Mouse (Mus musculus): ENCODE data around the gene Ncf1. TPM values are rescaled to one million over a fixed set of nuclear protein-coding genes. Genes with fewer than 3 reads are reported as not detected.

Ncf1 gene
- polyA plus RNA-seq, 1 experiment from 2014 or later = 2.4 TPM

GRCm38 (mm10) chr5:134221708-134222150 is 7.7 kb downstream of the Ncf1 start:
- no peaks in the 10 kb centered on the region for H3K36me3 ChIP-seq (ENCODE audit: insufficient read depth, low read length)
- H3K4me2 ChIP-seq (ENCODE audit: low read length) = peak overlapping the region; percentile 71
- no peak for TF ChIP-seq CTCF (IDR thresholded peaks at IDR 0.05; ENCODE audit: low read depth)
- H3K9me3 ChIP-seq (replicated peaks; ENCODE audit: low read length) = no peaks in the 10 kb centered on the region
- DNase-seq (ENCODE audit: low spot score) (no peak), ATAC-seq (replicated peaks; ENCODE audit: low FRiP score, low read depth) (no peak)
- H3K4me1 ChIP-seq (replicated peaks; ENCODE audit: insufficient read depth, low read length) = peaks cover 3% of the 10 kb centered on the region; the same call in 1 of the 2 replicates
- peak overlapping the region; percentile 49; the same call in 1 of the 2 replicates for H3K9ac ChIP-seq (ENCODE audit: low read depth, low read length)
- no peaks in the 10 kb centered on the region for H3K27me3 ChIP-seq (ENCODE audit: insufficient read depth, low read length)
- H3K27ac ChIP-seq = no peak overlapping the region
- 2% methylated on average over 36 of the region's 36 CpGs for WGBS
- peak overlapping the region; percentile 24 for H3K4me3 ChIP-seq (replicated peaks; ENCODE audit: low read depth, low read length)

- Histone ChIP-seq H3K9ac (ENCODE audit: low read depth, low read length) (0 out of 2 replicates have a peak overlapping the region, but pooled peaks have one; percentile 49), H3K36me3 (ENCODE audit: insufficient read depth, low read length) (no peaks in the 10 kb centered on the region), H3K27me3 (ENCODE audit: insufficient read depth, low read length) (no peaks in the 10 kb centered on the region), H3K27ac (no peak overlapping the region), H3K4me1 (replicated peaks; ENCODE audit: insufficient read depth, low read length) (0 out of 2 replicates have a peak, but pooled peaks cover 3% of the 10 kb centered on the region), H3K4me3 (replicated peaks; ENCODE audit: low read depth, low read length) (peak overlapping the region; percentile 24), H3K9me3 (replicated peaks; ENCODE audit: low read length) (no peaks in the 10 kb centered on the region), H3K4me2 (ENCODE audit: low read length) (peak overlapping the region; percentile 71)
- no peak for TF ChIP-seq CTCF (IDR thresholded peaks at IDR 0.05; ENCODE audit: low read depth)
- ATAC-seq (replicated peaks; ENCODE audit: low FRiP score, low read depth) (no peak), DNase-seq (ENCODE audit: low spot score) (no peak)
- WGBS = 36% methylated on average over 4 of the region's 4 CpGs
These were observed 8.1 kb downstream of the Ncf1 start for GRCm38 (mm10) chr5:134221278-134221677.

DNA sequence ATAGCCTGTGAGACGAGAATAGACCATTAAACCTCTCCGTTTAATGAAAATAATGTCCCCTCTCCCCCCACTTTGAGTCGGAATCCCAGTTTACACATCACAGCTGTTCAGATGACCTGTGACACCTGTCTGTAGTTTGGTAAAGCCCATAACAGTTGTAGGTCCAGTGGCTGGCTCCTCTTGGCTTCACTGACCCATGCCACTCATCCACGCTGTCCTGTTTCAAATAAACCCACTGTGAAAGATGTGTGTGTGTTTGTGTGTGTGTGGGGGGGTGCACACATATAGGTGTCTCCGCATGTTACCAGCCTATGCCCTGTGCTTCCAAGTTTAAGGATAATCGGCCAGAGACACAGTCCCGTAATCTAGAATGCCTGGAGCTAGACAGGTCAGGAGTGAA is 11.5 kb downstream of the Ncf1 start:
- Histone ChIP-seq H3K9me3 (replicated peaks; ENCODE audit: low read length) (no peaks in the 10 kb centered on the region), H3K9ac (ENCODE audit: low read depth, low read length) (no peak overlapping the region), H3K4me3 (replicated peaks; ENCODE audit: low read depth, low read length) (no peak overlapping the region), H3K4me2 (ENCODE audit: low read length) (no peak overlapping the region), H3K36me3 (ENCODE audit: insufficient read depth, low read length) (no peaks in the 10 kb centered on the region), H3K27me3 (ENCODE audit: insufficient read depth, low read length) (no peaks in the 10 kb centered on the region), H3K4me1 (replicated peaks; ENCODE audit: insufficient read depth, low read length) (0 out of 2 replicates have a peak, but pooled peaks cover 3% of the 10 kb centered on the region), H3K27ac (no peak overlapping the region)
- no peak for TF ChIP-seq CTCF (IDR thresholded peaks at IDR 0.05; ENCODE audit: low read depth)
- 65% methylated on average over 7 of the region's 7 CpGs for WGBS
- ATAC-seq (replicated peaks; ENCODE audit: low FRiP score, low read depth) (no peak), DNase-seq (ENCODE audit: low spot score) (no peak)

GRCm38 (mm10) chr5:134214021-134214806 is 15.2 kb downstream of the Ncf1 start:
- H3K36me3 ChIP-seq (ENCODE audit: insufficient read depth, low read length) = no peaks in the 10 kb centered on the region
- H3K9me3 ChIP-seq (replicated peaks; ENCODE audit: low read length) = no peaks in the 10 kb centered on the region
- 56% methylated on average over 12 of the region's 12 CpGs for WGBS
- no peaks in the 10 kb centered on the region for H3K4me1 ChIP-seq (replicated peaks; ENCODE audit: insufficient read depth, low read length)
- no peak for ATAC-seq (replicated peaks; ENCODE audit: low FRiP score, low read depth)
- H3K27me3 ChIP-seq (ENCODE audit: insufficient read depth, low read length) = no peaks in the 10 kb centered on the region
- peak; percentile 39 for DNase-seq (ENCODE audit: low spot score)
- no peak overlapping the region for H3K4me3 ChIP-seq (replicated peaks; ENCODE audit: low read depth, low read length)
- TF ChIP-seq CTCF (IDR thresholded peaks at IDR 0.05; ENCODE audit: low read depth) = no peak
- H3K9ac ChIP-seq (ENCODE audit: low read depth, low read length) = no peak overlapping the region
- no peak overlapping the region for H3K27ac ChIP-seq
- H3K4me2 ChIP-seq (ENCODE audit: low read length) = no peak overlapping the region

GRCm38 (mm10) chr5:134209931-134210554 is 19.4 kb downstream of the Ncf1 start:
- 21% methylated on average over 11 of the region's 11 CpGs for WGBS
- Histone ChIP-seq H3K9me3 (replicated peaks; ENCODE audit: low read length) (no peaks in the 10 kb centered on the region), H3K4me1 (replicated peaks; ENCODE audit: insufficient read depth, low read length) (no peaks in the 10 kb centered on the region), H3K27me3 (ENCODE audit: insufficient read depth, low read length) (no peaks in the 10 kb centered on the region), H3K36me3 (ENCODE audit: insufficient read depth, low read length) (no peaks in the 10 kb centered on the region), H3K4me2 (ENCODE audit: low read length) (no peak overlapping the region), H3K9ac (ENCODE audit: low read depth, low read length) (no peak overlapping the region), H3K27ac (peak overlapping the region; percentile 8; the same call in 1 of the 2 replicates), H3K4me3 (replicated peaks; ENCODE audit: low read depth, low read length) (no peak overlapping the region)
- DNase-seq (ENCODE audit: low spot score) = peak; percentile 49
- peak; percentile 40; the same call in 1 of the 2 replicates for ATAC-seq (replicated peaks; ENCODE audit: low FRiP score, low read depth)
- no peak for TF ChIP-seq CTCF (IDR thresholded peaks at IDR 0.05; ENCODE audit: low read depth)

DNA sequence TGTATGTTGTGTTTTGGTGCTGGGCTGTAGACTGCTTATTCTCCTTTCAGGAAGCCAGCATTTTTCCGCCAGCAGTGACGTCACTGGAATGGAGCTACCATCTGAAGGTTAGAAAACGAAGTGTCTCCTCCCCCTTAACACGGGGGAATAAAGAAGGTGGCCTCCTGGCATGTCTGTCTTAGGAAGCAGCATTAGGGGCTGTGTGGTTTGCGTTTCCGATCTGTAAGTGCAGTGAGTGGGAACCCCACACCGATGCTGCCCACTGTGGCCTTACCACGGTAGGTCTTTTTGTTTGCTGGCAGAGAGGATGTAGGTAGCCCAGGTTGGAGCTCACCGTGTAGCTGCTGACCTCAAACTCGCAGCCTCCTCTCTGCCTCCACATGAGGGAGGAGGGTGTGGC is 22.7 kb downstream of the Ncf1 start:
- Histone ChIP-seq H3K27ac (no peak overlapping the region), H3K36me3 (ENCODE audit: insufficient read depth, low read length) (no peaks in the 10 kb centered on the region), H3K9ac (ENCODE audit: low read depth, low read length) (no peak overlapping the region), H3K9me3 (replicated peaks; ENCODE audit: low read length) (no peaks in the 10 kb centered on the region), H3K4me1 (replicated peaks; ENCODE audit: insufficient read depth, low read length) (no peaks in the 10 kb centered on the region), H3K4me2 (ENCODE audit: low read length) (no peak overlapping the region), H3K4me3 (replicated peaks; ENCODE audit: low read depth, low read length) (no peak overlapping the region), H3K27me3 (ENCODE audit: insufficient read depth, low read length) (no peaks in the 10 kb centered on the region)
- WGBS = 74% methylated on average over 10 of the region's 10 CpGs
- no peak for TF ChIP-seq CTCF (IDR thresholded peaks at IDR 0.05; ENCODE audit: low read depth)
- no peak for ATAC-seq (replicated peaks; ENCODE audit: low FRiP score, low read depth)
- DNase-seq (ENCODE audit: low spot score) = no peak
